ENCODE assay signal across 8 mouse cellular contexts in genomic region chr17:33289039-33289875, GRCm38 (mm10). TPM values are rescaled to one million over a fixed set of nuclear protein-coding genes. Genes with fewer than 3 reads are reported as not detected.
DNase-seq lines count a peak whose midpoint lies in the region; ATAC-seq and TF ChIP-seq lines count a peak whose summit lies in the region.
"Not testable (repeated sequence)": the region's sequence is repeated elsewhere in the genome, so short reads cannot be mapped to it uniquely, and the experiment has no call there.

Gene Zfp955b, plus strand, starts transcription at chr17:33289544.

- not testable (repeated sequence) for H3K9me3 ChIP-seq in CH12.LX (replicated peaks; ENCODE audit: low read length); embryonic facial prominence, embryonic 10.5 days; intestine, postnatal 0 days (ENCODE audit: control insufficient read depth); lung, embryonic 15.5 days; neural tube, embryonic 12.5 days

- not testable (repeated sequence) for H3K79me2 ChIP-seq in CH12.LX (replicated peaks; ENCODE audit: control insufficient read depth, extremely low read depth, insufficient read depth, poor library complexity, severe bottlenecking)

- H3K4me2 ChIP-seq in CH12.LX (ENCODE audit: insufficient read depth, low read depth, poor library complexity, severe bottlenecking): peak within 1 kb of the TSS; percentile 71; the same call in 1 of the 2 replicates
- peak within 1 kb of the TSS; percentile 17; the same call in 1 of the 2 replicates for H3K4me2 ChIP-seq in intestine, postnatal 0 days (replicated peaks; ENCODE audit: low read depth)
- peak within 1 kb of the TSS; percentile 20; the same call in 1 of the 2 replicates for H3K4me2 ChIP-seq in lung, embryonic 15.5 days
- 0 out of 2 replicates have a peak within 1 kb of the TSS, but pooled peaks have one; percentile 25 for H3K4me2 ChIP-seq in neural tube, embryonic 12.5 days (replicated peaks)

- intact Hi-C loops in heart, postnatal 10 days (cut with DNase I); left cerebral cortex, postnatal 25 days (cut with DNase I): not testable (repeated sequence)

- H3K27ac ChIP-seq in CH12.LX (ENCODE audit: insufficient read depth, low read depth); embryonic facial prominence, embryonic 10.5 days (replicated peaks); intestine, postnatal 0 days (ENCODE audit: low read depth, low read length); lung, embryonic 15.5 days; neural tube, embryonic 12.5 days: not testable (repeated sequence)

- ATAC-seq in intestine, postnatal 0 days: peak; percentile 99
- peak; percentile 99 for ATAC-seq in lung, embryonic 15.5 days (ENCODE audit: borderline replicate concordance, extremely low read depth, low FRiP score, low TSS enrichment)
- peak; percentile 100 for ATAC-seq in neural tube, embryonic 12.5 days (ENCODE audit: low FRiP score, low read depth)

- peak within 1 kb of the TSS in 1 of 3 experiments; percentile 45 for H3K4me3 ChIP-seq in CH12.LX (replicated peaks in 1 of 3; ENCODE audit: low read depth in 2 of 3, low read length in 2 of 3, poor library complexity in 1 of 3)
- H3K4me3 ChIP-seq in embryonic facial prominence, embryonic 10.5 days; intestine, postnatal 0 days (ENCODE audit: low read depth, low read length); lung, embryonic 15.5 days; neural tube, embryonic 12.5 days: not testable (repeated sequence)

- in situ Hi-C loops in CH12.LX (cut with MboI; ENCODE audit: low pct_ligation_motif_present, low pct_unique_long_range_greater_than_20kb, low sequenced_read_pairs): not testable (repeated sequence)

- TF ChIP-seq POLR2A in CH12.LX (IDR thresholded peaks at IDR 0.05; ENCODE audit: low read depth, low read length): not testable (repeated sequence)

- not testable (repeated sequence) for H3K36me3 ChIP-seq in CH12.LX (replicated peaks in 1 of 2; ENCODE audit: control insufficient read depth in 1 of 2, insufficient read depth in 1 of 2, low read length in 1 of 2); embryonic facial prominence, embryonic 10.5 days (replicated peaks); intestine, postnatal 0 days (ENCODE audit: control insufficient read depth, insufficient read depth); lung, embryonic 15.5 days; neural tube, embryonic 12.5 days

- not testable (repeated sequence) for TF ChIP-seq EP300 in CH12.LX (IDR thresholded peaks at IDR 0.05; ENCODE audit: low read length)

- not testable (repeated sequence) for TF ChIP-seq RAD21 in CH12.LX (IDR thresholded peaks at IDR 0.05; ENCODE audit: low read depth, low read length)

- not testable (repeated sequence) for H3K4me1 ChIP-seq in CH12.LX (ENCODE audit: control insufficient read depth in 1 of 2, insufficient read depth in 2 of 2); embryonic facial prominence, embryonic 10.5 days; intestine, postnatal 0 days (replicated peaks; ENCODE audit: control insufficient read depth, insufficient read depth, low read length); lung, embryonic 15.5 days; neural tube, embryonic 12.5 days

- TF ChIP-seq CTCF in CH12.LX (conservative IDR thresholded peaks at IDR 0.05 in 1 of 2, IDR thresholded peaks at IDR 0.05 in 1 of 2; ENCODE audit: low read depth in 2 of 2, low read length in 2 of 2); intestine, postnatal 0 days (IDR thresholded peaks at IDR 0.05; ENCODE audit: low read depth): not testable (repeated sequence)

- not testable (repeated sequence) for DNase-seq in CH12.LX (ENCODE audit: extremely low read depth); embryonic facial prominence, embryonic 10.5 days (ENCODE audit: low spot score); frontal cortex, adult 2 months (ENCODE audit: extremely low spot score in 1 of 2, low spot score in 1 of 2); heart, postnatal 10 days; left cerebral cortex, postnatal 25 days (ENCODE audit: low spot score in 2 of 2)

- dilution Hi-C loops in CH12.LX (cut with MboI; ENCODE audit: extremely low pct_ligation_motif_present, extremely low pct_unique_long_range_greater_than_20kb, low sequenced_read_pairs): not testable (repeated sequence)

- not testable (repeated sequence) for H3K27me3 ChIP-seq in CH12.LX (replicated peaks); embryonic facial prominence, embryonic 10.5 days (replicated peaks; ENCODE audit: low read depth, poor library complexity, severe bottlenecking); intestine, postnatal 0 days (replicated peaks; ENCODE audit: control insufficient read depth, insufficient read depth, low read length); lung, embryonic 15.5 days; neural tube, embryonic 12.5 days (replicated peaks)

- no CpG with 5 or more reads among the region's 25 CpGs for WGBS in embryonic facial prominence, embryonic 10.5 days
- no CpG with 5 or more reads among the region's 25 CpGs for WGBS in intestine, postnatal 0 days
- WGBS in lung, embryonic 15.5 days: no CpG with 5 or more reads among the region's 25 CpGs
- WGBS in neural tube, embryonic 12.5 days: no CpG with 5 or more reads among the region's 25 CpGs

- H3K9ac ChIP-seq in CH12.LX (ENCODE audit: insufficient read depth, low read depth); intestine, postnatal 0 days (ENCODE audit: low read depth, low read length); lung, embryonic 15.5 days; neural tube, embryonic 12.5 days: not testable (repeated sequence)

RNA-seq across cellular contexts. Expression of gene Zfp955b, which starts in this region (rescaled TPM):
- 3.8 and 4.8 TPM in 2 replicates for total RNA-seq in CH12.LX (2012; rRNA removed)
- total RNA-seq in CH12.LX (2014; rRNA removed): 8.4 and 11.0 TPM in 2 replicates
- polyA plus RNA-seq in CH12.LX (2012; ENCODE audit: insufficient read length, low read depth): 17.8 and 25.7 TPM in 2 replicates
- 10.2 and 11.6 TPM in 2 replicates for polyA plus RNA-seq in embryonic facial prominence, embryonic 10.5 days (2016; fragmentation: Nextera tagmentation; extraction: Ambion mirVana)
- 10.1 and 12.0 TPM in 2 replicates for polyA plus RNA-seq in frontal cortex, adult 2 months (2012; rRNA removed)
- total RNA-seq in heart, postnatal 10 days (2021): 10 to 100 TPM; 14.4 to 15.5 TPM
- polyA plus RNA-seq in intestine, postnatal 0 days (2015; fragmentation: Nextera tagmentation; extraction: Ambion mirVana): 3.1 and 3.6 TPM in 2 replicates
- 10 to 100 TPM; 29.6 to 34.8 TPM for total RNA-seq in left cerebral cortex, postnatal 25 days (2021)
- 12.7 and 13.3 TPM in 2 replicates for polyA plus RNA-seq in lung, embryonic 15.5 days (2015; fragmentation: Nextera tagmentation; extraction: Ambion mirVana)
- polyA plus RNA-seq in neural tube, embryonic 12.5 days (2016; fragmentation: Nextera tagmentation; extraction: Ambion mirVana): 12.7 and 14.7 TPM in 2 replicates

Comparison
In these comparisons a context has a peak if more than half of its experiments do, and no peak if none do; other contexts are left out.
1. H3K4me2 ChIP-seq: peak in every context shown above with its lines; median percentile 71 in CH12.LX; 25 in neural tube, embryonic 12.5 days; 20 in lung, embryonic 15.5 days; 17 in intestine, postnatal 0 days.